Mouse (Mus musculus) myocyte (in vitro differentiated cells): Measurements from ENCODE around the gene Tacc2.

Source experiments
- CEBPB ChIP-seq: IDR thresholded peaks from 2 replicates; pipeline ENCODE4 v1.6.1; 2011; ENCODE audit warnings: mild to moderate bottlenecking, moderate library complexity; ENCODE audit not compliant: poor library complexity, insufficient read depth, severe bottlenecking
- E2F4 ChIP-seq: IDR thresholded peaks from one replicate; pipeline ENCODE4 v1.6.1; 2011; ENCODE audit warnings: mild to moderate bottlenecking, control low read depth, moderate library complexity; ENCODE audit not compliant: insufficient read depth
- MAX ChIP-seq: IDR thresholded peaks from one replicate; pipeline ENCODE4 v1.6.1; 2011; ENCODE audit warnings: low read depth, mild to moderate bottlenecking, control low read depth
- MYOD1 ChIP-seq, 3 experiments: IDR thresholded peaks; one replicate each; pipeline ENCODE4 v1.6.1; 2011; ENCODE audit warnings: control low read depth in 2 of 3, low read depth in 2 of 3, mild to moderate bottlenecking in 2 of 3, moderate library complexity in 1 of 3; ENCODE audit not compliant: insufficient read length in 2 of 3, control insufficient read depth in 1 of 3
- MYOG ChIP-seq, 3 experiments: IDR thresholded peaks; one replicate each; pipeline ENCODE4 v1.6.1; 2011; ENCODE audit warnings: control low read depth in 2 of 3, low read depth in 2 of 3, mild to moderate bottlenecking in 2 of 3; ENCODE audit not compliant: insufficient read length in 2 of 3, control insufficient read depth in 1 of 3, insufficient read depth in 1 of 3
- POLR2A ChIP-seq: IDR thresholded peaks from one replicate; pipeline ENCODE4 v1.6.1; 2011; ENCODE audit warnings: low read depth, mild to moderate bottlenecking, control low read depth, moderate library complexity; ENCODE audit not compliant: insufficient read length
- POLR2AphosphoS2 ChIP-seq: IDR thresholded peaks from one replicate; pipeline ENCODE4 v1.6.1; 2011; ENCODE audit warnings: low read depth, control low read depth; ENCODE audit not compliant: insufficient read length
- REST ChIP-seq: IDR thresholded peaks from one replicate; pipeline ENCODE4 v1.6.1; 2011; ENCODE audit warnings: mild to moderate bottlenecking, control low read depth, moderate library complexity; ENCODE audit not compliant: insufficient read depth, insufficient read length
- SRF ChIP-seq: IDR thresholded peaks from one replicate; pipeline ENCODE4 v1.6.1; 2011; ENCODE audit warnings: low read depth; ENCODE audit not compliant: control insufficient read depth, insufficient read length
- TCF12 ChIP-seq: IDR thresholded peaks from one replicate; pipeline ENCODE4 v1.6.1; 2011; ENCODE audit warnings: mild to moderate bottlenecking, control low read depth; ENCODE audit not compliant: poor library complexity, insufficient read depth, severe bottlenecking
- TCF3 ChIP-seq: IDR thresholded peaks from one replicate; pipeline ENCODE4 v1.6.1; 2011; ENCODE audit warnings: low read depth, control low read depth; ENCODE audit not compliant: insufficient read length
- USF1 ChIP-seq: IDR thresholded peaks from one replicate; pipeline ENCODE4 v1.6.1; 2011; ENCODE audit warnings: low read depth, mild to moderate bottlenecking, control low read depth, moderate library complexity

GRCm38 (mm10) chr7:130787537-130787936, 210.3 kb downstream of the Tacc2 start:
- TF ChIP-seq POLR2A = no peak
- no peak for TF ChIP-seq MAX
- no peak for TF ChIP-seq MYOD1 (IDR thresholded peaks at IDR 0.05; ENCODE audit: control insufficient read depth in 1 of 3, insufficient read length in 2 of 3, low read depth in 2 of 3)
- no peak for TF ChIP-seq REST
- TF ChIP-seq E2F4 = no peak
- no peak for TF ChIP-seq CEBPB
- no peak for TF ChIP-seq TCF12
- TF ChIP-seq MYOG (IDR thresholded peaks at IDR 0.05; ENCODE audit: control insufficient read depth in 1 of 3, insufficient read depth in 1 of 3, insufficient read length in 2 of 3, low read depth in 2 of 3) = no peak
- TF ChIP-seq SRF = no peak
- TF ChIP-seq USF1 = no peak
- TF ChIP-seq POLR2AphosphoS2 = no peak
- no peak for TF ChIP-seq TCF3
